Mouse (Mus musculus): ENCODE measurements around the gene Ubqlnl.

Gene Ubqlnl

DNA sequence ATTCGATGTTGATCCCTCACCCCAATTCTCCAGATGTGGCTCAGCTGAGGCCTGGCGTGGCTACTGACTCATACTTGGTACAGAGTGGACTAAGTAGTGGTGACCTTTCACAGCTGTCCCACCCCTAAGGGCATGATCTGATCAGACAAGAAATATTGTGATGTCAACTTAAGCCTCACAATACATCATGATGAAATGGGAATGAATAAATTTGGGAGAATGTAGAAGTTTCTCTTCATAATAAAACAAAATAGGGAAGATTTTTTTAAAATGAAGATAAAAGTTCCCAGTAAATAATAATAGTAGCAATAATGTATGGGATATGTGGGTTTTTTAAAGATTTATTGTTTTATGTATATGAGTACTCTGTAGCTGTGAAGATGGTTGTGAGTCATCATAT, at the start of gene Ubqlnl:
TSS of gene Ubqlnl (minus strand) at position 101 of the 400 bp plus-strand sequence.
- no peak for ATAC-seq (ENCODE audit: low TSS enrichment)

DNA sequence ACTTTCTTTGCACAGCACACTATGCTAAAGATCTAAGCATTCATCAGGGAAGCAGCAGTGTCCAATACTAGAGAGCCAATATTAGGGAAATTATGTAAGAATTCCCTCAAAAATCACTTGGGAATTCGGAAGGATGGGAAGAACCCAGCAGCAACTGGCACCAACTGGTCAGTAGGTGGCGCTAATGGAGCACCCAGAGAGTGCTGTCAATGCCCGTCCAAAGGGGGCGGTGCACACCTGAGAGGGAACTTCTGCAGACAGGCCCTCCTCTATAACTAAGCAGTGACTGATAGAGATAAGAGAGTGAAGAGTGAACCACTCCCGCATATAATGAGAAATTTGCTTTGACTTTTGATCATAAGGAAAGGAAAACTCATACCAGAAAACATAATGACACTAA, 49.5 kb upstream of the Ubqlnl start:
- peak; percentile 88 for ATAC-seq (ENCODE audit: low TSS enrichment)

DNA sequence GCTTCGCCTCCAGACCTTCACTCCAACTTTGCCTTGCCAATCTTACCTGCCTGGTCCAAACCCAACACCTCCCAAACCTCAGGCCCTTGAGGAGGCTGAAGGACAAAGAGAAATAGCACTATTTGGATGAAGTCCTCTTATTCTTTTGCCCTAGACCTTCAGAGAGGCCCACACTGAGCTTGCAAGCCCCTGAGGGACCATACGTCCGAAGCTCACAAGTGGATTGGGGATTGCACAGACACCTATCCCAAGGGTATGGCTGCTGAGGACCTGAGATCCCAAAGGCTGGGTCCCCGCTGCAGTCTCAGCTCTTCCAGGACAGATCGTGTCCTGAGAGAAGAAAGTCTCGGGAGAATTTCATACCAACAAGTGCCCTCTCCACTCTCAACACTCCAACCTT, 45.5 kb upstream of the Ubqlnl start, which contains the start of gene Olfr649:
TSS of gene Olfr649 (minus strand) at position 101 of the 400 bp plus-strand sequence.
- no peak for ATAC-seq (ENCODE audit: low TSS enrichment)

DNA sequence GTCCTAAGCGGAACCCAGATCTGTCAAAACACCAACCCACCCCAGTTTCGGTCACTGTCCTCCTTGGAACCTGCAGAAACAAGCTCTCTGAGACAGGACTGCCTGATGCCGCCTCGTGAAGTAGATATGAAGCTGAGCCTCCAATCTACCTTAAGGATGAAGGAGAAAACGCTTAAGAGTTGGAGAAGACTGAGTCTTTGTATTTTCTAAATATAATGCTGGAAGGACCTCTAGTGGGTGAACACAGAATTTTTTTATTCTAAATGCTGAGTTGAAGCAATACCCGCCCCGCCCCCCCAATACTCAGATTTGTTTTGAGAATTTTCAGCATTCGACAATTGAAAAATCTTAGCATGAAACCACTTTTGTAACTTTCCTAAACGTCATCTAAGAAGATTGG, 40.9 kb upstream of the Ubqlnl start:
- 0 out of 2 replicates have a peak, but pooled peaks have one; percentile 27 for ATAC-seq (ENCODE audit: low TSS enrichment)

DNA sequence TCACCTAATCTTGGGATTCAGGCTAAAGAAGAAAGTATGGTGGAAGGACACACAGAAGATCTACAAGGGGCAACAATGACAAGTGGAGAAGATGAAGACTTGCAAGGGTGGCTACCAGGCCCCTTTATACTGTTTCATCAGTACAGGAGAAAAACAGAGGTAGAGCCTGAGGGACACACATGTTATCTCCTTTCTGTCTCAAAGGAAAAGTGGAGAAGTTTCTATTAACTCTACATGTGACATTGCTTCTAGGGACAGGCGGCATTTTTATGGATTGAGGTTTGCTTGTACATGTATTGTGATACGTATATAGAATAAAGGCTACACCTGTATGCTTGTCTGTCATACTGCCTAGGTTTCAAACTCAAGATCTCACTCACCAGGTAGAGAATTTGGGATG, 32.9 kb upstream of the Ubqlnl start, which contains the start of gene Olfr648:
TSS of gene Olfr648 (minus strand) at position 101 of the 400 bp plus-strand sequence.
- ATAC-seq (ENCODE audit: low TSS enrichment) = no peak

DNA sequence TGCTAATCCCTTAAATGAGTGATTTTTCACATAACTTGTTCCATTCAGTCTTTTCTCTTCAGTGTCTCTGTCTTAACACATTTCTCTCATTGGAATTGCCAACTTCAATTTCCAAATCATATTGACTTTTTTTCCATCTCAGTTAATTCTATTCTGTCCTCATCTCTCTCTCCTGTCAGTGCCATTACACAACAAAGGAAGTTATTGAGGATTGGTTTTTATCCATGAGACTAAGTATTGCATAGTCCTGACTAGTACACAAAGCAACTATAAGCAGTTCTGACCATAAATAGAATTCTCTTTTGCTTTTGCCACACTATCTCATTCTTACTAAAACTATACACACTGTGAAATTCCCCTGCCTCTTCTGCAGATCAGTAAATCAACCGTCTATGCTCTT, 28.7 kb upstream of the Ubqlnl start:
- ATAC-seq (ENCODE audit: low TSS enrichment) = no peak

DNA sequence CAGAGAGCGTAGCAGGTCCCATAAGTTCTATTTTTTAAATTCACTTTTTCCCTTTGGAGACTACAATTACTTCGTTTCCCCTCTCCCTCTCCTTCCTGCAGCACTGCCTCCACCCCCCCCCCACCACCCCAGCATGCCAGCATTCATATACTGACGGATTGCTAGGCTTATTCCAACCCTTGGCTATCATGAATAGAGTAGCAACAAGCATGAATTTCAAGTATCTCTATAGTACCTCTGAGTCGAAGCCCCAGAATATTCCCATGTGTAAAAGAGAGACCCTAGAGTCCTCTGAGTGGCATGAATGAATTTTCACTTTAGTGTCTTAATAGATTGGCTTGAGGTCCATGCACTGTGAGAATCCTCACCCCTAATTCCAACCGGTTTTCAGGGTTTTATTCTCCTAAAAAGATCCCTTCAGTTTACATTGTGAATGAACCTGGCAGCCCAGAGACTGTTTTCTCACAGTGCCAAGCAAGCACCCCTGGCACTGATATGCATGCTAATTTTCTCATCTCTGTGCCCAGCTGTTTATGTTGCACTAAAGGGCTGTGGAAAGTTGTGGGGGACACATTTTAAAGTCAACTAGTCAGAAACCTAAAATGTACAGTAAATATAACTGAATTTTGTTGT, 28.2 kb upstream of the Ubqlnl start:
- no peak for ATAC-seq (ENCODE audit: low TSS enrichment)

DNA sequence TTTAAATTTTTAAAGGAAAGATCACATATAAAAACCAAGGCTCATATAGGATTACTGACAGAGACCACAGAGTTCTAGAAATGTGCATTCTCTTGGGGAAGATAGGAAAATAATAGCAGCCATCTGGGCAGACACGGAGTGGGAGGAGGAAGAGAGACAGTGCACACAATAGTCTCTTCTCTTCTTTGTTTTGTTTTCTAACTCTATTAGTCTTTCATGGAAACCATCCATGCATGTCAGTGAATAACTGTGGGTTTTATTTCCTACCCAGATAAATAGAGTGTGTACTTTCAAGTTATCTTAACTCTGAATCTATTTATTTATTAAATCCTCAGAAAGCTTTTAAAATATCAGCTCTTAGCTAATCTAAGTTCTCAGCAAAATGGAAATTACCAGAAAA, 24.7 kb upstream of the Ubqlnl start:
- no peak for ATAC-seq (ENCODE audit: low TSS enrichment)

DNA sequence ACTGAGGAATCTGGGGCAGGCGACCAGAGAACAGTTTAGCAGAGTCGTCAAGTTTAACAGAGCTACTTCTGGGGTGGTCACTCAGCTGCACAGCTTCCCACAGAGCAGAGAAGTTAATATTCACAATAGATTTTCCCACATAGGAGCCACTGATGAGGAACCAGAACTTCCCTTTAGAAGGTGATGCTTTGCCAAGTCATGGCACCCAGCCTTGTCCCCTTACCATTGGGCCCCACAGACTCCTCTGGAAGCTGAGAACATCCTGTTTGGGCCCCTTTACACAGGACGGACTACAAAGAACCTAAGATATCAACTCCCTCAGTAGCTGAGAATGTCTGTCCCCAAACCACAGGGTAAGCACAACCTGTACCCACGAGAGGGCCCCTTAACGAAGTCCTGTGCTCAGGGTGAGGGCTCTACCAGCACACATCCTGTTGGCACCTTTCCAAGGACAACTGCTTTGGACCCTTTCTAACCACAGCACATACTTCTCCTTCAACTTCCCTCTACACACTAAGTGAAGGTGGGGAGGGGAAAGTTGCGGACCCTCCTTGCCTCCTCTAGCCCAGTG, 19.4 kb upstream of the Ubqlnl start:
- no peak for ATAC-seq (ENCODE audit: low TSS enrichment)

DNA sequence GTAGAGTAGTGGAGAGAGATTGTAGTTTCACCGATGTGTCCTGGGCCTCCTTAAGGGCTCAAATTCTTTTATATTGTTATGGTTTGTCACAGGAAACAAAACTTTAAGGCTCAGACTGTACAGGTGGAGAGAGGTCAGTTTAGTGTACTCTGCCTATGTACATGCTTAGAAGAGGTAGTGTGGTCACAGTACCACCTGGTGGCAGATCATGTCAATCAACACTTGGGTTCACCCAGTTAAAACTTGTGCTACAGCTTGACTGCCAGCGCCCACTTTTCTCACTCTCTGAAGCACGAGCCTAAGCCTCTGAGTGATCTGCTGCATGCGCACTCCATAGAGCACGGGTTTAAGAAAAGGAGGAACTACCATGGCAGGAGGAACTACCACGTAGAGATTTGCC, 16.7 kb upstream of the Ubqlnl start:
- ATAC-seq (ENCODE audit: low TSS enrichment) = no peak

DNA sequence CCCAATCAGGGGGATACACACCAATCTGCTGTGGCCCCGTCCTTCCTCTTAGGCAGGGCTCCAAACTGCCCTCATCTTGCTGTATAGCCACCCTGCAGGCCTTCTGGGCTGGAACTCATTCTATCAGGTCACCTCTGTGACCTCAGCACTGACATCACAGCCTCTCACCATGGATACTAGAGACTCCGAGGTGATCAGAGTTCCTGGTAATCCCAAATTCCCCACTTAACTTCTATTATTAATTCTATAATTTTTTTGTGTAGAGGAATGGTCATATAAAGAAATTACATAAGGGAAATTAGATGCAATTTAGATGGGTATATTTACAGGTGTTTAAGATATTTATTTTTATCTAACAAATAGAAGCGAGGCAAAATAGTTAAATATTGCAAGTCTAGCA, 7.2 kb downstream of the Ubqlnl start, which contains the start of gene Ubqln3:
TSS of gene Ubqln3 (minus strand) at position 101 of the 400 bp plus-strand sequence.
- no peak for ATAC-seq (ENCODE audit: low TSS enrichment)

DNA sequence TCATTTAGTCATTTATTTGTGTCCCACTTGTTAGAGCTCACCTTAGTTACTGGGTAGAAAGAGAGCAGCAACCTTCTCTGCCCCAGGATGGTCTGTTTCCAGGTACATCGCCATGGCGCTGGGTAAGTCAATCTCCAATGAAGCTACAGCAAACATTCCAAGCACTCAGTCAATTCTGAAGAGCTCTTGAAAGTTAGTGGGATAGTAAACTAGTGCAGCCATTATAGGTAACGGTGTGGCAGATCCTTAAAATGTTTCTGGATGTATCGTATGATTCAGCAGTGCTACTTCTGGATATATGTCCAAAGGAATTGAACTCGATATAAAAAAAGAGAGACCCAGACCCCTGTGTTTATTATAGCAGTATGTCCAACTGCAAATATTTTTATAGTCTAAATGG, 13.1 kb downstream of the Ubqlnl start, which contains the start of gene Olfr643:
TSS of gene Olfr643 (minus strand) at position 101 of the 400 bp plus-strand sequence.
- ATAC-seq (ENCODE audit: low TSS enrichment) = no peak

DNA sequence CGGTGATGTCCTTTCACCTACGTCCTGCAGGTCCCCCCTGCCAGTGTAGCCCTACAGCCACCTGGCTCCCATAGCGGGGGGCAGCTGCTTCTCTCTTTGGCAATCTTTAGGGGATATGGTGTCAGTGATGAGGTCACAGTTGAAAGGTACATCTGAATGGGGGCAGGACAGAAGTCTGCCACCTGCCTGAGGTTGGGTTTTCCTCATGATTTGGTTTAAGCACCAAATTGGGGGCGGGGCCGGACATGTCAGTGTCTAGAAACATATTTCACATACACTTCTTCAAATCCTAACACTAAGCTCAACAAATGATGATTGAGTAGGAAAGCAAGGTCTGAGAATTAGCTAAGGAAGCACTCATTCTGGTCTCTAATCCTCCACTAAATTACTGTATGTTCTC, 20.6 kb downstream of the Ubqlnl start, which contains the start of gene Ubqln5:
TSS of gene Ubqln5 (minus strand) at position 101 of the 400 bp plus-strand sequence.
- ATAC-seq (ENCODE audit: low TSS enrichment) = no peak

DNA sequence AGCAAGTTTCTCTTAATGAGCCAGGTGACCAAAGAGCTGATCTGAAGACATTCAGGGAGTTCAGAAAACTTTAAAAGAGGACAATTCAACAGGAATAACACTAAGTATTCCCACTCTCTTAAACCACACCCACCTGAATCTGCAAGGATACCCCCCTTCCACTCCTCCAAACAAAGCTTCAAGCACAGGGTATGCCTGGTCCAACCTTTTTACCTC, 45.7 kb downstream of the Ubqlnl start, which contains the start of gene Olfr646:
TSS of gene Olfr646 (plus strand) at position 117 of the 216 bp plus-strand sequence.
- ATAC-seq (ENCODE audit: low TSS enrichment) = no peak

DNA sequence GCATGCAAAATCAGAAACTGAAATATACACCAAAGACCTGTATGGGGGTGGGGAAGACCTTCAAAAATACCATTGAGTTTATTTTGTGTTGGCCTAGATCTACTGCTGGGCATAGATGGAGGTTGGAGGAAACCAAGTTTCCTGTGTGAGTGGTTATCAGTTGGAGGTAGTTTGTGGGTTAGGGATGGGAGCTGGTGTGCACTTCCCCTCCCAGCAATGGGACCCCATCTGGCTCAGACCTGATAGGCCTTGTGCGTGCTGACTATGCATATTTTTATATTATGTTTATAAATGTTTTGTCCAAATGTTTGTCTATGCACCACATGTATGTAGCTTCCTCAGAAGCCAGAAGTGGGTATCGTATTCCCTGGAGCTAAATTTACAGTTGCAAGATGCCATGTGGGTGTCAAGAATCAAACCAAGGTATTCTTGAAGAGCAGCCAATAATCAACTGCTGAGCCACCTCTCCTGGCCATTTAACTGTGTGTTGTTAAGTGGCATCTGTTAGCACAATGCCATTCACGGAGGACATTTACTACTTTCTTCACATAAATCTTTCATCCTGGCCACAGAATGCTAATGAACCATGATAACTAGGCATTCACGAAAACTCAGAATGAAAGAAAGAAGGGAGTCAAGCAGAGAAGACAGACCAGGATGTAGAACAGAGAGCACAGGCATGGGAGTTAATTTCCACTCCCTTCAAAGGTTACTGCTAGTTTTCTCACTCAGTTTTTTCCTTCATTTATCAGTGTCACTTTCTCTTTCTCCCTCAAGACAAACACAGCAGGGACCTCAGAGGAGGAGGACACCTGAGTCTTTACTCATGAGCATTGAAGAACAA, 46.2 kb downstream of the Ubqlnl start:
- no peak for ATAC-seq (ENCODE audit: low TSS enrichment)

Data from frontal cortex, adult (tissue).